Mouse (Mus musculus): Measurements from ENCODE around the gene Slc26a8.

The Slc26a8 gene

GRCm38 (mm10) chr17:28588591-28588990 is 101.4 kb downstream of the Slc26a8 start:
- no peak for DNase-seq

Data from kidney, adult 11 months (tissue).